Mouse (Mus musculus) kidney, embryonic 15.5 days (tissue): Measurements from ENCODE around the gene Ihh. TPM values are rescaled to one million over a fixed set of nuclear protein-coding genes. Genes with fewer than 3 reads are reported as not detected.
A peak's percentile ranks its signal among the peaks of the same experiment; 100 is the strongest.

Experiments
- microRNA counts: library from miRNA; unstranded; fragments of <30 nt; microRNA quantifications from one replicate; lab custom pipeline; 2016
- microRNA-seq: library from miRNA; unstranded; fragments of <30 nt; microRNA quantifications from one replicate; pipeline ENCODE4, GENCODE M21; 2016
- polyA plus RNA-seq: library from polyadenylated mRNA; unstranded; fragments of >200 nt; fragmentation: Nextera tagmentation; extraction: Ambion mirVana; gene quantifications from 2 replicates; pipeline ENCODE4 v1.2.1, GENCODE M21; 2015

The Ihh gene
- polyA plus RNA-seq, 1 experiment from 2014 or later = 2.2 TPM

MicroRNAs within 50 kb of the gene (microRNA counts, 519-probe panel; counts per million panel counts)
- microRNA mmu-miR-375 (lab: Ali Mortazavi, UCI) = 2,258 counts per million, percentile 28 among the panel's probes with 10 or more counts

Small RNA genes lying within 50 kb of the gene (microRNA-seq; reads per million reads assigned to microRNA genes)
- 1,368 reads per million, percentile 81 among the genes with 10 or more reads in this experiment for gene Mir375

Other genes starting within 250 kb of the Ihh start
- 7.2 and 7.6 TPM in 2 replicates for gene Cyp27a1, start 238.1 kb downstream of the Ihh start, polyA plus RNA-seq
- 0.44 and 0.73 TPM in 2 replicates for gene Prkag3, start 202.5 kb downstream of the Ihh start, polyA plus RNA-seq
- gene Wnt6, start 179.8 kb downstream of the Ihh start, polyA plus RNA-seq = 2.0 and 2.3 TPM in 2 replicates
- gene Wnt10a, start 160.2 kb downstream of the Ihh start, polyA plus RNA-seq = 0.43 and 0.89 TPM in 2 replicates
- 0.05 TPM in 1 of 2 replicates, not detected in the other for gene Cdk5r2, start 96.7 kb downstream of the Ihh start, polyA plus RNA-seq
- gene Fev, start 66.3 kb downstream of the Ihh start, polyA plus RNA-seq = 0.53 and 0.67 TPM in 2 replicates
- gene Cryba2, start 58.5 kb downstream of the Ihh start, polyA plus RNA-seq = not detected in 2 replicates
- gene Cfap65, start 16.1 kb downstream of the Ihh start, polyA plus RNA-seq = 0.03 TPM in 1 of 2 replicates, not detected in the other
- 10.3 and 10.6 TPM in 2 replicates for gene Nhej1, start 173.5 kb upstream of the Ihh start, polyA plus RNA-seq
- 2.5 and 4.3 TPM in 2 replicates for gene Slc23a3, start 182.2 kb upstream of the Ihh start, polyA plus RNA-seq
- gene Cnppd1, start 191.0 kb upstream of the Ihh start, polyA plus RNA-seq = 41.0 and 50.9 TPM in 2 replicates
- 53.5 and 53.8 TPM in 2 replicates for gene Retreg2, start 191.1 kb upstream of the Ihh start, polyA plus RNA-seq
- gene Zfand2b, start 217.0 kb upstream of the Ihh start, polyA plus RNA-seq = 41.3 and 42.4 TPM in 2 replicates
- 30.8 and 36.5 TPM in 2 replicates for gene Abcb6, start 228.7 kb upstream of the Ihh start, polyA plus RNA-seq
- 24.9 and 26.8 TPM in 2 replicates for gene Ankzf1, start 240.5 kb upstream of the Ihh start, polyA plus RNA-seq
- gene Atg9a, start 240.5 kb upstream of the Ihh start, polyA plus RNA-seq = 29.3 and 33.3 TPM in 2 replicates